Mouse (Mus musculus) MEL (cell line): ENCODE data around the gene Eif5a. TPM values are rescaled to one million over a fixed set of nuclear protein-coding genes. Genes with fewer than 3 reads are reported as not detected.

Experiments used
- DNase-seq: peaks from one replicate; pipeline ENCODE4 v3.0.0; 2011; ENCODE audit warnings: low read depth, low spot score
- H3K27ac ChIP-seq: 2 replicates; pipeline ENCODE4 v1.5.1; 2012; ENCODE audit warnings: low read depth, mild to moderate bottlenecking, control low read depth, low read length, moderate library complexity; ENCODE audit not compliant: control insufficient read depth
- H3K27me3 ChIP-seq, 2 experiments: fragments of 150-350 bp in 1 of 2; sonication (generic) in 1 of 2; 2 replicates each; pipeline ENCODE4 v1.6.1; 2012; ENCODE audit warnings: low read length in 2 of 2, mild to moderate bottlenecking in 2 of 2, improper control_type of control experiment in 1 of 2, moderate library complexity in 1 of 2; ENCODE audit not compliant: insufficient read depth in 2 of 2, control insufficient read depth in 1 of 2
- H3K36me3 ChIP-seq, 2 experiments: 2 replicates each; pipeline ENCODE4 v1.6.1; 2012 to 2014; ENCODE audit warnings: low read length in 2 of 2, improper control_type of control experiment in 1 of 2, inconsistent platforms in 1 of 2, mild to moderate bottlenecking in 1 of 2; ENCODE audit not compliant: insufficient read depth in 2 of 2, control insufficient read depth in 1 of 2
- H3K4me1 ChIP-seq, 2 experiments: fragments of 150-350 bp in 1 of 2; sonication (generic) in 1 of 2; 2 replicates each; pipeline ENCODE4 v1.6.1; 2012; ENCODE audit warnings: low read length in 2 of 2, improper control_type of control experiment in 1 of 2, mild to moderate bottlenecking in 1 of 2; ENCODE audit not compliant: insufficient read depth in 2 of 2, control insufficient read depth in 1 of 2
- H3K4me3 ChIP-seq, 2 experiments: fragments of 150-350 bp in 1 of 2; sonication (generic) in 1 of 2; 2 replicates each; pipeline ENCODE4 v1.5.1; 2012; ENCODE audit warnings: low read depth in 2 of 2, low read length in 2 of 2, mild to moderate bottlenecking in 2 of 2, moderate library complexity in 2 of 2, control low read depth in 1 of 2, improper control_type of control experiment in 1 of 2; ENCODE audit not compliant: control insufficient read depth in 1 of 2, insufficient read depth in 1 of 2
- H3K79me2 ChIP-seq: 2 replicates; pipeline ENCODE4 v1.6.1; 2012; ENCODE audit warnings: mild to moderate bottlenecking, low read length, moderate library complexity; ENCODE audit not compliant: control insufficient read depth, poor library complexity, insufficient read depth
- H3K9ac ChIP-seq: 2 replicates; pipeline ENCODE4 v1.6.1; 2012; ENCODE audit warnings: low read depth, mild to moderate bottlenecking, control low read depth, low read length, moderate library complexity; ENCODE audit not compliant: control insufficient read depth, poor library complexity, severe bottlenecking
- H3K9me3 ChIP-seq: fragments of 150-350 bp; sonication (generic); replicated peaks from 2 replicates; pipeline ENCODE4 v1.6.1; 2012; ENCODE audit warnings: mild to moderate bottlenecking, low read length, improper control_type of control experiment, moderate library complexity; ENCODE audit not compliant: insufficient read depth
- CHD1 ChIP-seq: IDR thresholded peaks from 2 replicates; pipeline ENCODE4 v1.6.1; 2012; ENCODE audit warnings: low read depth, mild to moderate bottlenecking, inconsistent platforms, low read length, improper control_type of control experiment
- CHD2 ChIP-seq: IDR thresholded peaks from 2 replicates; pipeline ENCODE4 v1.6.1; 2011; ENCODE audit warnings: low read length, improper control_type of control experiment
- CTCF ChIP-seq, 3 experiments: IDR thresholded peaks in 2 of 3; conservative IDR thresholded peaks in 1 of 3; 2 replicates each; pipeline ENCODE4 v1.5.1; 2011 to 2012; ENCODE audit warnings: low read length in 3 of 3, low read depth in 2 of 3, mild to moderate bottlenecking in 2 of 3, improper control_type of control experiment in 1 of 3, inconsistent platforms in 1 of 3, mixed read lengths in 1 of 3, moderate library complexity in 1 of 3; ENCODE audit not compliant: control insufficient read depth in 1 of 3, insufficient read depth in 1 of 3, poor library complexity in 1 of 3, severe bottlenecking in 1 of 3
- ELF1 ChIP-seq: IDR thresholded peaks from 2 replicates; pipeline ENCODE4 v1.6.1; 2014; ENCODE audit warnings: low read depth, mild to moderate bottlenecking, inconsistent platforms, low read length, improper control_type of control experiment, moderate library complexity
- EP300 ChIP-seq, 2 experiments: IDR thresholded peaks; 2 replicates each; pipeline ENCODE4 v1.6.1; 2011; ENCODE audit warnings: improper control_type of control experiment in 2 of 2, low read length in 2 of 2, low read depth in 1 of 2, mild to moderate bottlenecking in 1 of 2
- GATA1 ChIP-seq: IDR thresholded peaks from 2 replicates; pipeline ENCODE4 v1.6.1; 2011; ENCODE audit warnings: low read depth, low read length, improper control_type of control experiment
- HCFC1 ChIP-seq: IDR thresholded peaks from 2 replicates; pipeline ENCODE4 v1.6.1; 2012; ENCODE audit warnings: low read depth, mild to moderate bottlenecking, inconsistent platforms, low read length, improper control_type of control experiment, moderate library complexity
- JUND ChIP-seq: IDR thresholded peaks from 2 replicates; pipeline ENCODE4 v1.6.1; 2011; ENCODE audit warnings: low read depth, mild to moderate bottlenecking, improper control_type of control experiment, low read length
- KAT2A ChIP-seq: conservative IDR thresholded peaks from 2 replicates; pipeline ENCODE4 v1.6.1; 2012; ENCODE audit warnings: low read depth, low read length, improper control_type of control experiment, inconsistent platforms
- MAFK ChIP-seq: IDR thresholded peaks from 2 replicates; pipeline ENCODE4 v1.6.1; 2011; ENCODE audit warnings: low read depth, mild to moderate bottlenecking, low read length, improper control_type of control experiment, borderline replicate concordance
- MAX ChIP-seq: IDR thresholded peaks from 2 replicates; pipeline ENCODE4 v1.6.1; 2011; ENCODE audit warnings: low read length, improper control_type of control experiment
- MAZ ChIP-seq: IDR thresholded peaks from 2 replicates; pipeline ENCODE4 v1.6.1; 2012; ENCODE audit warnings: low read depth, mild to moderate bottlenecking, inconsistent platforms, low read length, improper control_type of control experiment
- MXI1 ChIP-seq: IDR thresholded peaks from 2 replicates; pipeline ENCODE4 v1.6.1; 2011; ENCODE audit warnings: mild to moderate bottlenecking, low read depth, low read length, improper control_type of control experiment
- MYB ChIP-seq: IDR thresholded peaks from 2 replicates; pipeline ENCODE4 v1.6.1; 2011; ENCODE audit warnings: mild to moderate bottlenecking, low read depth, low read length, improper control_type of control experiment
- MYC ChIP-seq: IDR thresholded peaks from 2 replicates; pipeline ENCODE4 v1.6.1; 2011; ENCODE audit warnings: low read depth, mild to moderate bottlenecking, low read length, improper control_type of control experiment, moderate library complexity
- NELFE ChIP-seq: IDR thresholded peaks from 2 replicates; pipeline ENCODE4 v1.6.1; 2011; ENCODE audit warnings: low read depth, low read length, improper control_type of control experiment
- NRF1 ChIP-seq: IDR thresholded peaks from 2 replicates; pipeline ENCODE4 v1.6.1; 2014; ENCODE audit warnings: low read depth, mild to moderate bottlenecking, inconsistent platforms, low read length, improper control_type of control experiment, moderate library complexity; ENCODE audit not compliant: poor library complexity, insufficient read depth, severe bottlenecking
- POLR2A ChIP-seq, 2 experiments: IDR thresholded peaks; 2 replicates each; pipeline ENCODE4 v1.6.1; 2011 to 2012; ENCODE audit warnings: low read length in 2 of 2, mild to moderate bottlenecking in 2 of 2, control low read depth in 1 of 2, improper control_type of control experiment in 1 of 2, low read depth in 1 of 2, moderate library complexity in 1 of 2; ENCODE audit not compliant: control insufficient read depth in 1 of 2, insufficient read depth in 1 of 2, poor library complexity in 1 of 2
- POLR2AphosphoS2 ChIP-seq: IDR thresholded peaks from 2 replicates; pipeline ENCODE4 v1.6.1; 2011; ENCODE audit warnings: low read length, improper control_type of control experiment
- POLR2AphosphoS5 ChIP-seq: IDR thresholded peaks from 2 replicates; pipeline ENCODE4 v1.6.1; 2012; ENCODE audit warnings: low read depth, borderline replicate concordance, mild to moderate bottlenecking, inconsistent platforms, low read length, moderate library complexity, mixed read lengths
- SMC3 ChIP-seq: IDR thresholded peaks from 2 replicates; pipeline ENCODE4 v1.6.1; 2011; ENCODE audit warnings: low read depth, low read length, improper control_type of control experiment
- TBP ChIP-seq: IDR thresholded peaks from 2 replicates; pipeline ENCODE4 v1.8.0; 2011; ENCODE audit warnings: low read depth, low read length, improper control_type of control experiment
- TCF12 ChIP-seq: IDR thresholded peaks from 2 replicates; pipeline ENCODE4 v1.6.1; 2014; ENCODE audit warnings: low read depth, mild to moderate bottlenecking, inconsistent platforms, low read length, improper control_type of control experiment, moderate library complexity
- UBTF ChIP-seq: IDR thresholded peaks from 2 replicates; pipeline ENCODE4 v1.6.1; 2012; ENCODE audit warnings: low read depth, mild to moderate bottlenecking, inconsistent platforms, low read length, improper control_type of control experiment, moderate library complexity, borderline replicate concordance; ENCODE audit not compliant: insufficient read depth
- ZKSCAN1 ChIP-seq: IDR thresholded peaks from 2 replicates; pipeline ENCODE4 v1.6.1; 2012; ENCODE audit warnings: low read depth, mild to moderate bottlenecking, inconsistent platforms, low read length, improper control_type of control experiment, moderate library complexity
- ZMIZ1 ChIP-seq: IDR thresholded peaks from 2 replicates; pipeline ENCODE4 v1.6.1; 2012; ENCODE audit warnings: low read depth, mild to moderate bottlenecking, inconsistent platforms, low read length, improper control_type of control experiment, moderate library complexity
- ZNF384 ChIP-seq: IDR thresholded peaks from 2 replicates; pipeline ENCODE4 v1.6.1; 2012; ENCODE audit warnings: low read depth, mild to moderate bottlenecking, inconsistent platforms, low read length, improper control_type of control experiment
- polyA plus RNA-seq, 2 experiments: library from polyadenylated mRNA; stranded (reverse) in 1 of 2; unstranded in 1 of 2; fragments of >175 nt in 1 of 2; fragments of >200 nt in 1 of 2; gene quantifications; 2 replicates each; pipeline versions ENCODE4 v1.2.1 to v1.2.4; 2012; ENCODE audit warnings: low replicate concordance in 2 of 2, low read depth in 1 of 2; ENCODE audit not compliant: insufficient read length in 2 of 2, insufficient read depth in 1 of 2, missing spikeins in 1 of 2
- total RNA-seq: library from RNA; depleted of rRNA; stranded (reverse); fragments of 300-350 nt; gene quantifications from 2 replicates; pipeline ENCODE4 v1.2.3, GENCODE M21; 2012

The Eif5a gene
- total and polyA plus RNA-seq, 3 experiments = 1,272 to 3,185 (median 1,428) TPM

DNA sequence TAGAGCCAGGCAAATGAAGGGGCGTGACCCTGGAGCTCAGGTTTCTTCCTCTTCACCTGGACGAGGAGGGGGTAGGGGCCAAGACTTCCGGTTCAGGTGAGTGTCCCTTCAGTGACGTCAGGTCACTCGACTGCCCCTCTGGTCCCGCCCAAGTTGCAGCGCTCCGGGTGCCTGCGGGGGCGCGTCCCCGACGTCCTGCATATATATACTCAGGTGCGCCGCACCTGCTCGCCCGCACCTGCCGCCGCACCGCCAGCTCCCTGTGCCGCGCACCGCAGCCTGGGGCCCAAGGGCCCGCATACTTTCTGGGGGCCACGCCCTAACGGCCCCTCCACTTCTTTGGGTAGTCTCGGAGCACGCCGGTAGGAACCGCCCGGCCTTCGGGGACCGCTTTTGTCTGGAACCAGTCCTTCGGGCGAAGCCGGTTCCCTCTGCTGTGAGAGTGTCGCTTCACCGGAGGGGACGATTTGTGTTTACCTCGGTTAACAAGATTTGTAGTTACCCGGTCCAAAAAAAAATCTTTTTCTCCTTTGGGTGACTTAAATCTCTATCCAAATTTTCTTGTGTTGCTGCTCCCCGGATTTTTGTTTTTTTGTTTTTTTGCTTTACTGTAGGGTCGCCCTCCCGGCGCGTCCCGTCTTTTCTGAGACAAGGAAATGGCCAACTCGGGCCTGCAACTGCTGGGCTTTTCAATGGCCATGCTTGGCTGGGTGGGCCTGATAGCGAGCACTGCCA is 43.7 kb upstream of the Eif5a start:
- TF ChIP-seq CHD2 = no peak
- no peak for TF ChIP-seq JUND
- TF ChIP-seq ZNF384 = no peak
- no peak for TF ChIP-seq POLR2AphosphoS2
- TF ChIP-seq CTCF (IDR thresholded peaks at IDR 0.05 in 2 of 3, conservative IDR thresholded peaks at IDR 0.05 in 1 of 3; ENCODE audit: control insufficient read depth in 1 of 3, insufficient read depth in 1 of 3, low read depth in 2 of 3, low read length in 3 of 3, poor library complexity in 1 of 3, severe bottlenecking in 1 of 3) = no peak
- TF ChIP-seq ZMIZ1 = no peak
- no peak for TF ChIP-seq POLR2AphosphoS5
- TF ChIP-seq POLR2A (IDR thresholded peaks at IDR 0.05; ENCODE audit: control insufficient read depth in 1 of 2, insufficient read depth in 1 of 2, low read depth in 1 of 2, low read length in 2 of 2, poor library complexity in 1 of 2) = no peak
- TF ChIP-seq NELFE = no peak
- TF ChIP-seq EP300 (IDR thresholded peaks at IDR 0.05; ENCODE audit: low read depth in 1 of 2, low read length in 2 of 2) = no peak
- no peak for TF ChIP-seq MAX
- TF ChIP-seq KAT2A = no peak
- TF ChIP-seq MXI1 = no peak
- Histone ChIP-seq H3K27me3 (no peaks in the 10 kb centered on the region), H3K9me3 (no peaks in the 10 kb centered on the region), H3K27ac (no peak overlapping the region), H3K79me2 (no peaks in the 10 kb centered on the region), H3K4me3 (no peak overlapping the region), H3K9ac (no peak overlapping the region), H3K4me1 (peaks cover 0 to 10% of the 10 kb centered on the region in 2 experiments; a peak in 3 of 4 replicates), H3K36me3 (peaks cover 4 to 6% of the 10 kb centered on the region in 2 experiments)
- DNase-seq = no peak

DNA sequence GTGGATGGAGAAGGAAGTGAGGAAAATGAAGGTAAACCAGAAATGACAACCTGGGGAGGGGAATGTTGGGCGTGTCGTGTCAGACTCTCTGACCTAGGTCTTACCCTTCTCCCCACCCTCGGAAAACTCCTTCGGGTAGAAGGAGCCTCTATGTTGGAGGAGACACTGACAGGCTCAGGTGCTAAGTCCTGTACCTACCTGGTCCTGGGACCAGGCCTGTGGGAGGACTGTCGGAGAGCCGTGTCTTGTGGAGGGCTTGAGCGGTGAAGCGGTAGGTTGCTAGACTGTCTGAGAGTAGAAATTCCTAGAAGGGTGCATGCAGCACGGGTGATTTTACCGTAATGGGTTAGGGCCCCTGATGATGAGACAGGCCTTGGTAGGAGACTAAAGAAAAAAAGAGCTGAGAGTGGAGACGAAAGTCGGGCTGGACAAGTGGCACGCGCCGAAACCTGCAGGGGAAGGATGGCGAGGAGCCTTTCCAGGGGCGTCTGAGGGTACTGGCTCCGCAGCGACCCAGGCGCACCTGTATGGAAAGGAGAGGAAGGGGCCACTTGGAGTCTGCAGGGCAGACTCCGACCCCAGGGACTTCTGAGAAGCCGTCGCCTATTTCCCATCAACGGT is 43.0 kb upstream of the Eif5a start, which contains the start of gene Cldn7:
TSS of gene Cldn7 (plus strand) at position 130 of the 621 bp plus-strand sequence.
- Histone ChIP-seq H3K36me3 (peaks cover 3 to 4% of the 10 kb centered on the region in 2 experiments), H3K27ac (no peak within 1 kb of the TSS), H3K9me3 (no peaks in the 10 kb centered on the region), H3K27me3 (no peaks in the 10 kb centered on the region), H3K4me3 (no peak within 1 kb of the TSS), H3K9ac (no peak within 1 kb of the TSS), H3K79me2 (no peaks in the 10 kb centered on the region)
- no peak for DNase-seq
- TF ChIP-seq MYB (no peak), CHD2 (no peak), UBTF (no peak), ZKSCAN1 (no peak), NRF1 (no peak), HCFC1 (no peak), TCF12 (no peak), POLR2A (IDR thresholded peaks at IDR 0.05; ENCODE audit: control insufficient read depth in 1 of 2, insufficient read depth in 1 of 2, low read depth in 1 of 2, low read length in 2 of 2, poor library complexity in 1 of 2) (no peak), MAZ (no peak), ELF1 (no peak), MYC (no peak), POLR2AphosphoS2 (no peak), GATA1 (no peak), TBP (no peak), MAFK (no peak), SMC3 (no peak), CHD1 (no peak)
- TF ChIP-seq, all 39 proteins: peak for 0
- peaks cover 0 to 10% of the 10 kb centered on the region in 2 experiments; a peak in 3 of 4 replicates for H3K4me1 ChIP-seq
